Mouse (Mus musculus) embryonic fibroblast, embryonic 13.5 days (primary cell): ENCODE data around the gene Kdelr2. TPM values are rescaled to one million over a fixed set of nuclear protein-coding genes. Genes with fewer than 3 reads are reported as not detected.

Experiments used
- H3K27ac ChIP-seq: 2 replicates; pipeline ENCODE4 v1.5.1; 2012; ENCODE audit warnings: low read length, control low read depth, inconsistent platforms; ENCODE audit not compliant: insufficient read depth
- H3K4me1 ChIP-seq: 2 replicates; pipeline ENCODE4 v1.6.1; 2011; ENCODE audit warnings: low read length; ENCODE audit not compliant: control insufficient read depth, insufficient read depth
- H3K4me3 ChIP-seq: 2 replicates; pipeline ENCODE4 v1.5.1; 2011; ENCODE audit warnings: mild to moderate bottlenecking, control low read depth, low read length; ENCODE audit not compliant: insufficient read depth
- CTCF ChIP-seq: IDR thresholded peaks from 2 replicates; pipeline ENCODE4 v1.5.1; 2011; ENCODE audit warnings: mild to moderate bottlenecking, control low read depth, low read length, moderate library complexity, borderline replicate concordance; ENCODE audit not compliant: insufficient read depth
- POLR2A ChIP-seq: IDR thresholded peaks from 2 replicates; pipeline ENCODE4 v1.6.1; 2011; ENCODE audit warnings: low read depth, mild to moderate bottlenecking, control low read depth, low read length, moderate library complexity
- polyA plus RNA-seq: library from polyadenylated mRNA; stranded (reverse); fragments of >200 nt; gene quantifications from 2 replicates; pipeline ENCODE4 v1.2.4, GENCODE M21; 2011; ENCODE audit warnings: low read depth; ENCODE audit not compliant: missing spikeins, insufficient read length

Kdelr2 gene
- polyA plus RNA-seq, 1 experiment: 354 TPM

- TF ChIP-seq POLR2A (no peak), CTCF (no peak)
- no peak overlapping the region for H3K4me3 ChIP-seq
Measured at GRCm38 (mm10) chr5:143400501-143400900, 3.1 kb upstream of the Kdelr2 start.

GRCm38 (mm10) chr5:143401556-143401955, 2.1 kb upstream of the Kdelr2 start:
- H3K4me3 ChIP-seq: no peak overlapping the region
- peaks cover 10% of the 10 kb centered on the region for H3K4me1 ChIP-seq
- H3K27ac ChIP-seq: no peak overlapping the region
- no peak for TF ChIP-seq CTCF
- TF ChIP-seq POLR2A: no peak

More at GRCm38 (mm10) chr5:143400501-143400900, 3.1 kb upstream of the Kdelr2 start:
- Histone ChIP-seq H3K27ac (no peak overlapping the region), H3K4me1 (peaks cover 4% of the 10 kb centered on the region)

GRCm38 (mm10) chr5:143404148-143404930, 701 bp downstream of the Kdelr2 start:
- Histone ChIP-seq H3K27ac (peak overlapping the region; percentile 76), H3K4me1 (peaks cover 12% of the 10 kb centered on the region), H3K4me3 (peak overlapping the region; percentile 74)
- TF ChIP-seq CTCF: no peak
- TF ChIP-seq POLR2A: no peak; the same call in none of the 2 replicates

DNA sequence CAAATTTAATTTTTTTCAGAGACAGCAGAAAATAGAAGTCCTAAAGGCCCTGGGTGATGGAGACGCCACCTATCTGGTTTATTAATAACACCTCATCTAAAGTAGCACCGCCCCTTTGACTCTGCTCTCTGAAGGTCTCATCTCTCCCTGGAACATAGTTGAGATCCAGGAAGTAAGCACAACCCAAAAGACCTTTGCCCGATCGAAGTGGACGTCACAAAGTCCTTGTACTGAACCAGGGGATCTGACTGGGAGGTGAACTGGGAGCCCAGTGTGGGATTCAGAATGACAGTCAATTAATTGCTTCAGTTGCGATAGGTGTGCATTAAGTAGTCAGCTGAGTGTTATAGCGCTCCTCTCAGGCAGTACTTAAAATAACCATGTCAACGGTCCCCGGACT, 1.6 kb downstream of the Kdelr2 start:
- Histone ChIP-seq H3K4me3 (peak overlapping the region; percentile 74), H3K27ac (no peak overlapping the region), H3K4me1 (peaks cover 12% of the 10 kb centered on the region)
- no peak for TF ChIP-seq POLR2A
- no peak for TF ChIP-seq CTCF

- Histone ChIP-seq H3K4me1 (peaks cover 12% of the 10 kb centered on the region), H3K4me3 (no peak overlapping the region), H3K27ac (no peak overlapping the region)
- TF ChIP-seq POLR2A (no peak), CTCF (no peak)
Measured at GRCm38 (mm10) chr5:143406548-143406947, 2.9 kb downstream of the Kdelr2 start.

- no peak for TF ChIP-seq CTCF
- TF ChIP-seq POLR2A: no peak
- no peak overlapping the region for H3K27ac ChIP-seq
- peaks cover 12% of the 10 kb centered on the region for H3K4me1 ChIP-seq
- H3K4me3 ChIP-seq: no peak overlapping the region
Measured at GRCm38 (mm10) chr5:143409239-143409638, 5.6 kb downstream of the Kdelr2 start.

DNA sequence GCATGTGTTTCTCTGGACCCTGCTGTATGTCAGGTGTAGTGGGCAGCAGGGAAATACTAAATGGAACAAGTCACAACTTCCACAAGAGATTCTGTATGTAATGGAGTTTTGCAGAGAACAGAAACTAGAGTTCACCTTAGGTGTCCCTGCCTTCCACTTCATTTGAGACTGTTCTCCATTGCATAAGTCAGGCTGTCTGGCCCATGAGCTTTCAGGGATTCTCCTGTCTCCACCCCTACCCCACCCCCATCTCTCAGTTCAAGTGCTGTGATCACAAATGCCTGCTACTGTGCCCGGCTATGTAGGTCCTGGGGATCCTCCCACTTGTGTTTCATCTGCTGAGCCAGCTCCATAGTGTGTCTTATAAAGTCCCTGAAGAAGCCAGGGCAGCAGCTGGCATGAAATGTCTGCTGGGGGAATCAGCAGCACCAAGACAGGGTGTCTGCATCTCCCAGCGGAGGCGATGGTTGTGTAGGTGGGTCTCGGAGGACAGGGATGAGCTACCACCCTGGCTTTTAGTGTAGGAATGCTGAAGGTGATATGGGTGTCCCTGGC, 7.3 kb downstream of the Kdelr2 start:
- TF ChIP-seq POLR2A: no peak
- TF ChIP-seq CTCF: no peak
- Histone ChIP-seq H3K4me3 (no peak overlapping the region), H3K4me1 (peaks cover 4% of the 10 kb centered on the region), H3K27ac (no peak overlapping the region)

DNA sequence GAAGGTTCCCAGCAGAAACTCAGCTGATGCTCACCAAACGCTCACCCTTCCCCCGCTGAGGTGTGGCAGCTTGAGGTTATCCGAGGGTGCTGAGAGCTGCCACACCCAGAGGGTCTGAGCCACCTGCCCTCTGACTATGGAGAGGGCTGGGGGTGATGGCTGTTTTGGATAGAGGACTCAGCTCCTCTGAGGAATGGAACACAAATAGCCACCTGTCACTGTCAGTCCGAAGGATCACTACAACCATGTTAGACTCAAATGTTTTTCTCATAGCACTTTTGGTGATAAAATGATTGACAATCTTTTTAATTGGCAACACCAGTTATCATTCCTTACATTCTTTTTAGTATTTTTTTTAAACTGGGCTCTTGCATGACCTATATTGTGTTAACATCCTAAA, 17.8 kb downstream of the Kdelr2 start:
- Histone ChIP-seq H3K4me3 (no peak overlapping the region), H3K4me1 (no peaks in the 10 kb centered on the region), H3K27ac (no peak overlapping the region)
- TF ChIP-seq CTCF: no peak
- no peak for TF ChIP-seq POLR2A

GRCm38 (mm10) chr5:143422990-143423389, 19.4 kb downstream of the Kdelr2 start:
- Histone ChIP-seq H3K27ac (no peak overlapping the region), H3K4me3 (no peak overlapping the region), H3K4me1 (no peaks in the 10 kb centered on the region)
- TF ChIP-seq POLR2A (no peak), CTCF (no peak)

GRCm38 (mm10) chr5:143423899-143424519, 20.4 kb downstream of the Kdelr2 start:
- TF ChIP-seq POLR2A: no peak
- 0 out of 2 replicates have a peak, but pooled peaks have one; percentile 25 for TF ChIP-seq CTCF

More at GRCm38 (mm10) chr5:143423899-143424519, 20.4 kb downstream of the Kdelr2 start:
- Histone ChIP-seq H3K4me1 (no peaks in the 10 kb centered on the region), H3K4me3 (no peak overlapping the region), H3K27ac (no peak overlapping the region)
